Mouse (Mus musculus): ENCODE data around the gene Dnah17. TPM values are rescaled to one million over a fixed set of nuclear protein-coding genes. Genes with fewer than 3 reads are reported as not detected.

The Dnah17 gene
- total and polyA plus RNA-seq, 2 experiments from 2014 or later: 0.17 to 0.62 TPM

GRCm38 (mm10) chr11:118166626-118167025 lies 36.2 kb upstream of the Dnah17 start:
- Histone ChIP-seq H3K36me3 (ENCODE audit: insufficient read depth) (peaks cover 68% of the 10 kb centered on the region), H3K4me1 (ENCODE audit: insufficient read depth) (no peaks in the 10 kb centered on the region), H3K9ac (no peak overlapping the region), H3K27me3 (ENCODE audit: insufficient read depth, low read length) (no peaks in the 10 kb centered on the region), H3K27ac (ENCODE audit: low read depth, low read length) (no peak overlapping the region), H3K9me3 (ENCODE audit: low read length) (no peaks in the 10 kb centered on the region), H3K4me3 (ENCODE audit: low read depth, low read length) (no peak overlapping the region), H3K4me2 (ENCODE audit: low read depth) (no peak overlapping the region)
- WGBS: 92% methylated on average over 5 of the region's 5 CpGs
- no peak for TF ChIP-seq CTCF (IDR thresholded peaks at IDR 0.05; ENCODE audit: low read depth)
- no peak for ATAC-seq
- DNase-seq: no peak

GRCm38 (mm10) chr11:118165681-118166080 lies 35.2 kb upstream of the Dnah17 start:
- no peaks in the 10 kb centered on the region for H3K9me3 ChIP-seq (ENCODE audit: low read length)
- ATAC-seq (no peak), DNase-seq (no peak)
- peaks cover 62% of the 10 kb centered on the region for H3K36me3 ChIP-seq (ENCODE audit: insufficient read depth)
- no peak overlapping the region for H3K4me3 ChIP-seq (ENCODE audit: low read depth, low read length)
- H3K27ac ChIP-seq (ENCODE audit: low read depth, low read length): no peak overlapping the region
- peak; percentile 25; the same call in 1 of the 2 replicates for TF ChIP-seq CTCF (IDR thresholded peaks at IDR 0.05; ENCODE audit: low read depth)
- 51% methylated on average over 11 of the region's 11 CpGs for WGBS
- H3K9ac ChIP-seq: no peak overlapping the region
- no peaks in the 10 kb centered on the region for H3K4me1 ChIP-seq (ENCODE audit: insufficient read depth)
- no peak overlapping the region for H3K4me2 ChIP-seq (ENCODE audit: low read depth)
- H3K27me3 ChIP-seq (ENCODE audit: insufficient read depth, low read length): no peaks in the 10 kb centered on the region

- Histone ChIP-seq H3K27ac (ENCODE audit: low read depth, low read length) (no peak overlapping the region), H3K4me3 (ENCODE audit: low read depth, low read length) (no peak overlapping the region), H3K27me3 (ENCODE audit: insufficient read depth, low read length) (no peaks in the 10 kb centered on the region), H3K36me3 (ENCODE audit: insufficient read depth) (peaks cover 51% of the 10 kb centered on the region), H3K9me3 (ENCODE audit: low read length) (no peaks in the 10 kb centered on the region), H3K4me2 (ENCODE audit: low read depth) (no peak overlapping the region), H3K9ac (no peak overlapping the region), H3K4me1 (ENCODE audit: insufficient read depth) (no peaks in the 10 kb centered on the region)
- TF ChIP-seq CTCF (IDR thresholded peaks at IDR 0.05; ENCODE audit: low read depth): no peak
- DNase-seq: no peak
- 76% methylated on average over 8 of the region's 8 CpGs for WGBS
- ATAC-seq: no peak
These were observed 34.1 kb upstream of the Dnah17 start for GRCm38 (mm10) chr11:118164566-118164965.

GRCm38 (mm10) chr11:118162245-118162644 lies 31.8 kb upstream of the Dnah17 start:
- no peak overlapping the region for H3K27ac ChIP-seq (ENCODE audit: low read depth, low read length)
- H3K4me1 ChIP-seq (ENCODE audit: insufficient read depth): no peaks in the 10 kb centered on the region
- no peak overlapping the region for H3K4me3 ChIP-seq (ENCODE audit: low read depth, low read length)
- H3K4me2 ChIP-seq (ENCODE audit: low read depth): no peak overlapping the region
- DNase-seq (no peak), ATAC-seq (no peak)
- H3K9ac ChIP-seq: no peak overlapping the region
- no peaks in the 10 kb centered on the region for H3K27me3 ChIP-seq (ENCODE audit: insufficient read depth, low read length)
- H3K36me3 ChIP-seq (ENCODE audit: insufficient read depth): peaks cover 32% of the 10 kb centered on the region
- 67% methylated on average over 10 of the region's 10 CpGs for WGBS
- no peak for TF ChIP-seq CTCF (IDR thresholded peaks at IDR 0.05; ENCODE audit: low read depth)
- H3K9me3 ChIP-seq (ENCODE audit: low read length): no peaks in the 10 kb centered on the region

- Histone ChIP-seq H3K27ac (ENCODE audit: low read depth, low read length) (no peak overlapping the region), H3K27me3 (ENCODE audit: insufficient read depth, low read length) (no peaks in the 10 kb centered on the region), H3K4me3 (ENCODE audit: low read depth, low read length) (no peak overlapping the region), H3K4me2 (ENCODE audit: low read depth) (no peak overlapping the region), H3K36me3 (ENCODE audit: insufficient read depth) (peaks cover 23% of the 10 kb centered on the region), H3K4me1 (ENCODE audit: insufficient read depth) (no peaks in the 10 kb centered on the region), H3K9ac (no peak overlapping the region), H3K9me3 (ENCODE audit: low read length) (no peaks in the 10 kb centered on the region; the same call in 1 of the 2 replicates)
- 81% methylated on average over 6 of the region's 6 CpGs for WGBS
- no peak for ATAC-seq
- no peak for TF ChIP-seq CTCF (IDR thresholded peaks at IDR 0.05; ENCODE audit: low read depth)
- no peak for DNase-seq
These were observed 30.8 kb upstream of the Dnah17 start for GRCm38 (mm10) chr11:118161240-118161639.

GRCm38 (mm10) chr11:118160763-118161162 lies 30.3 kb upstream of the Dnah17 start:
- Histone ChIP-seq H3K4me2 (ENCODE audit: low read depth) (no peak overlapping the region), H3K9me3 (ENCODE audit: low read length) (no peaks in the 10 kb centered on the region; the same call in 1 of the 2 replicates), H3K27me3 (ENCODE audit: insufficient read depth, low read length) (no peaks in the 10 kb centered on the region), H3K9ac (no peak overlapping the region), H3K4me1 (ENCODE audit: insufficient read depth) (no peaks in the 10 kb centered on the region), H3K4me3 (ENCODE audit: low read depth, low read length) (no peak overlapping the region), H3K36me3 (ENCODE audit: insufficient read depth) (peaks cover 19% of the 10 kb centered on the region), H3K27ac (ENCODE audit: low read depth, low read length) (no peak overlapping the region)
- no peak for TF ChIP-seq CTCF (IDR thresholded peaks at IDR 0.05; ENCODE audit: low read depth)
- no peak for DNase-seq
- no peak for ATAC-seq
- 63% methylated on average over 2 of the region's 2 CpGs for WGBS

GRCm38 (mm10) chr11:118158753-118159152 lies 28.3 kb upstream of the Dnah17 start:
- Histone ChIP-seq H3K27ac (ENCODE audit: low read depth, low read length) (no peak overlapping the region), H3K27me3 (ENCODE audit: insufficient read depth, low read length) (no peaks in the 10 kb centered on the region), H3K4me2 (ENCODE audit: low read depth) (no peak overlapping the region), H3K36me3 (ENCODE audit: insufficient read depth) (peaks cover 6% of the 10 kb centered on the region; the same call in 1 of the 2 replicates), H3K4me1 (ENCODE audit: insufficient read depth) (no peaks in the 10 kb centered on the region), H3K9me3 (ENCODE audit: low read length) (no peaks in the 10 kb centered on the region; the same call in 1 of the 2 replicates), H3K4me3 (ENCODE audit: low read depth, low read length) (no peak overlapping the region), H3K9ac (no peak overlapping the region)
- no peak for DNase-seq
- TF ChIP-seq CTCF (IDR thresholded peaks at IDR 0.05; ENCODE audit: low read depth): no peak
- WGBS: 60% methylated on average over 4 of the region's 4 CpGs
- 0 out of 2 replicates have a peak, but pooled peaks have one; percentile 50 for ATAC-seq

All from forebrain, postnatal 0 days (tissue).